Mouse (Mus musculus): ENCODE measurements around the gene Capn11.

DNA sequence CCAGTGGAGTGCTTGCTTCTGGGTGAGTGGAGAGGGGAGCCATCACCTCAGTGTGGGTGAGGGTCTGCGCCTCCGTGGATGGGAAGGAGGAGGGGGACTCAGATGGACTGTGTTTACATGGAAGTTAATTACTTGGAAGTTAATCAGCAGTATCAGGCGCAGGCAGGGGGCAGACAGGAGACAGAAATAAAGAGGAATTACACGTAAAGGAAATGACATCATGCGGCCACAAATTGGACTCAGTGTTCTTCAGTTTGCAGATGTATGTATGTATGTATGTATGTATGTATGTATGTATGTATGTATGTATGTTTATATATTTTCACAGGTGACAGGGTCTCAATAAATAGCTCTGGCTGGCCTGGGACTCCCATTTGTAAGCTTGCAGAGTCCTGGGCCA is 47.7 kb upstream of the Capn11 start:
- TF ChIP-seq POLR2A (IDR thresholded peaks at IDR 0.05; ENCODE audit: insufficient read depth, low read depth, low read length): no peak
- no peak for TF ChIP-seq CTCF (IDR thresholded peaks at IDR 0.05; ENCODE audit: insufficient read depth, low read depth, low read length)

All from olfactory bulb, adult 2 months (tissue).